Comparison of ENCODE assay signal across 13 mouse cellular contexts in genomic region chr7:145239145-145239544, GRCm38 (mm10). TPM values are rescaled to one million over a fixed set of nuclear protein-coding genes. Genes with fewer than 3 reads are reported as not detected.
DNase-seq lines count a peak whose midpoint lies in the region; ATAC-seq lines count a peak whose summit lies in the region.
"Had no signal": no experiment of that assay in that cellular context is flagged by ENCODE, and none has a peak within 500 bp of the region (broad histone marks: within the 10 kb centered on the region; RNA-seq: fewer than 3 reads in every experiment).

No protein-coding gene starts in this region.

- H3K9ac ChIP-seq in hindbrain, embryonic 15.5 days = no peak overlapping the region
- no peak overlapping the region for H3K9ac ChIP-seq in hindbrain, embryonic 11.5 days (ENCODE audit: low read depth, low read length)
- H3K9ac ChIP-seq in limb, embryonic 12.5 days (replicated peaks) = 0 out of 2 replicates have a peak overlapping the region, but pooled peaks have one; percentile 0
- H3K9ac ChIP-seq: liver, embryonic 15.5 days had no signal

- WGBS in hindbrain, embryonic 15.5 days = 57% methylated on average over 6 of the region's 6 CpGs
- 67% methylated on average over 6 of the region's 6 CpGs for WGBS in hindbrain, embryonic 11.5 days
- WGBS in limb, embryonic 12.5 days = 59% methylated on average over 6 of the region's 6 CpGs

- no peak overlapping the region for H3K27ac ChIP-seq in hindbrain, embryonic 15.5 days (replicated peaks)
- no peak overlapping the region for H3K27ac ChIP-seq in hindbrain, embryonic 11.5 days (ENCODE audit: low read depth, low read length)
- no peak overlapping the region for H3K27ac ChIP-seq in limb, embryonic 12.5 days
- H3K27ac ChIP-seq: liver, embryonic 15.5 days had no signal

- H3K4me3 ChIP-seq in hindbrain, embryonic 15.5 days = no peak overlapping the region
- no peak overlapping the region for H3K4me3 ChIP-seq in hindbrain, embryonic 11.5 days (ENCODE audit: low read depth, low read length)
- no peak overlapping the region for H3K4me3 ChIP-seq in limb, embryonic 12.5 days (replicated peaks)
- H3K4me3 ChIP-seq: liver, embryonic 15.5 days had no signal

- ATAC-seq in hindbrain, embryonic 15.5 days (ENCODE audit: low FRiP score, low read depth) = peak; percentile 52; the same call in 1 of the 2 replicates
- ATAC-seq in hindbrain, embryonic 11.5 days (ENCODE audit: low FRiP score) = no peak
- ATAC-seq in limb, embryonic 12.5 days (ENCODE audit: insufficient number of reproducible peaks, insufficient read depth, low FRiP score, low TSS enrichment, low read depth) = no peak
- ATAC-seq: activated CD4-positive, CD25-positive, alpha-beta regulatory T cell, adult 4 months; midbrain, embryonic 16.5 days had no signal

- 0 out of 2 replicates have a peak, but pooled peaks cover 2% of the 10 kb centered on the region for H3K27me3 ChIP-seq in hindbrain, embryonic 15.5 days
- H3K27me3 ChIP-seq in hindbrain, embryonic 11.5 days (ENCODE audit: control insufficient read depth, insufficient read depth, low read length) = no peaks in the 10 kb centered on the region
- no peaks in the 10 kb centered on the region; the same call in 1 of the 2 replicates for H3K27me3 ChIP-seq in limb, embryonic 12.5 days
- H3K27me3 ChIP-seq: liver, embryonic 15.5 days had no signal

- H3K4me2 ChIP-seq in hindbrain, embryonic 15.5 days = no peak overlapping the region
- H3K4me2 ChIP-seq in hindbrain, embryonic 11.5 days (replicated peaks; ENCODE audit: low read depth, low read length) = no peak overlapping the region
- no peak overlapping the region for H3K4me2 ChIP-seq in limb, embryonic 12.5 days
- H3K4me2 ChIP-seq: liver, embryonic 15.5 days had no signal

- no peaks in the 10 kb centered on the region for H3K9me3 ChIP-seq in hindbrain, embryonic 15.5 days
- no peaks in the 10 kb centered on the region for H3K9me3 ChIP-seq in hindbrain, embryonic 11.5 days (ENCODE audit: control insufficient read depth, low read length)
- H3K9me3 ChIP-seq in limb, embryonic 12.5 days = no peaks in the 10 kb centered on the region
- H3K9me3 ChIP-seq: liver, embryonic 15.5 days had no signal

- H3K4me1 ChIP-seq in hindbrain, embryonic 15.5 days (replicated peaks) = 0 out of 2 replicates have a peak, but pooled peaks cover 6% of the 10 kb centered on the region
- H3K4me1 ChIP-seq in hindbrain, embryonic 11.5 days (replicated peaks; ENCODE audit: control insufficient read depth, insufficient read depth, low read length) = no peaks in the 10 kb centered on the region
- H3K4me1 ChIP-seq in limb, embryonic 12.5 days (replicated peaks) = peaks cover 12% of the 10 kb centered on the region
- H3K4me1 ChIP-seq: liver, embryonic 15.5 days had no signal

- peak; percentile 11 for DNase-seq in adrenal gland, adult 2 months
- DNase-seq in adrenal gland, adult 8-10 months = no peak
- DNase-seq in hindbrain, embryonic 11.5 days (ENCODE audit: low spot score) = no peak
- DNase-seq in fat pad, adult 2 months (ENCODE audit: extremely low read depth, low read depth, low spot score) = peak; percentile 81
- no peak for DNase-seq in adipocyte (ENCODE audit: low spot score)
- no peak for DNase-seq in layer of hippocampus, adult 9-11 months
- DNase-seq: thymus, adult 18-20 months had no signal

- H3K36me3 ChIP-seq in hindbrain, embryonic 15.5 days = no peaks in the 10 kb centered on the region
- no peaks in the 10 kb centered on the region for H3K36me3 ChIP-seq in hindbrain, embryonic 11.5 days (ENCODE audit: control insufficient read depth, insufficient read depth, low read length)
- no peaks in the 10 kb centered on the region for H3K36me3 ChIP-seq in limb, embryonic 12.5 days
- H3K36me3 ChIP-seq: liver, embryonic 15.5 days had no signal

RNA-seq across cellular contexts. Expression of gene 1810010D01Rik, which starts 31.2 kb away (rescaled TPM):
- under 1 TPM in 1 of 2 experiments, not detected in 1; 0.48 TPM for total RNA-seq in adrenal gland, adult 2 months (2021)
- polyA plus RNA-seq in adrenal gland, adult 2 months (2012; rRNA removed) = 1.1 and 1.7 TPM in 2 replicates
- 1 to 10 TPM in 1 of 4 experiments, under 1 TPM in 1, not detected in 2; 0.84 to 1.9 TPM for total RNA-seq in adrenal gland, adult 8-10 months (2022)
- not detected in 2 replicates for polyA plus RNA-seq in hindbrain, embryonic 15.5 days (2015; fragmentation: Nextera tagmentation; extraction: Ambion mirVana)
- 0.97 TPM in 1 of 2 replicates, not detected in the other for polyA plus RNA-seq in hindbrain, embryonic 11.5 days (2014; fragmentation: Nextera tagmentation; extraction: Ambion mirVana)
- 0.41 TPM in 1 of 2 replicates, not detected in the other for polyA plus RNA-seq in limb, embryonic 12.5 days (2016; fragmentation: Nextera tagmentation; extraction: Ambion mirVana)
- total RNA-seq: gastrocnemius, adult 8-10 months had no signal
- polyA plus RNA-seq: activated CD4-positive, CD25-positive, alpha-beta regulatory T cell, adult 4 months had no signal

RNA-seq across cellular contexts. Expression of gene Tpcn2, which starts 44.7 kb away (rescaled TPM):
- 10 to 100 TPM; 11.2 to 12.5 TPM for total RNA-seq in adrenal gland, adult 2 months (2021)
- polyA plus RNA-seq in adrenal gland, adult 2 months (2012; rRNA removed) = 14.5 and 17.9 TPM in 2 replicates
- 10 to 100 TPM in 3 of 4 experiments, 1 to 10 TPM in 1; 8.0 to 34.6 (median 21.0) TPM for total RNA-seq in adrenal gland, adult 8-10 months (2022)
- 3.4 and 3.7 TPM in 2 replicates for polyA plus RNA-seq in hindbrain, embryonic 15.5 days (2015; fragmentation: Nextera tagmentation; extraction: Ambion mirVana)
- polyA plus RNA-seq in hindbrain, embryonic 11.5 days (2014; fragmentation: Nextera tagmentation; extraction: Ambion mirVana) = 2.1 and 3.7 TPM in 2 replicates
- 9.1 and 10.2 TPM in 2 replicates for polyA plus RNA-seq in limb, embryonic 12.5 days (2016; fragmentation: Nextera tagmentation; extraction: Ambion mirVana)

Comparison
In these comparisons a context has a peak if more than half of its experiments do, and no peak if none do; other contexts are left out.
1. DNase-seq: peak in adrenal gland, adult 2 months (single experiment) and fat pad, adult 2 months (single experiment); none in adrenal gland, adult 8-10 months (single experiment), hindbrain, embryonic 11.5 days (single experiment), adipocyte (single experiment) and layer of hippocampus, adult 9-11 months (single experiment).